Mouse (Mus musculus): Measurements from ENCODE around the gene Cad. TPM values are rescaled to one million over a fixed set of nuclear protein-coding genes. Genes with fewer than 3 reads are reported as not detected.

The Cad gene
- polyA plus RNA-seq, 1 experiment = 11.2 TPM

DNA sequence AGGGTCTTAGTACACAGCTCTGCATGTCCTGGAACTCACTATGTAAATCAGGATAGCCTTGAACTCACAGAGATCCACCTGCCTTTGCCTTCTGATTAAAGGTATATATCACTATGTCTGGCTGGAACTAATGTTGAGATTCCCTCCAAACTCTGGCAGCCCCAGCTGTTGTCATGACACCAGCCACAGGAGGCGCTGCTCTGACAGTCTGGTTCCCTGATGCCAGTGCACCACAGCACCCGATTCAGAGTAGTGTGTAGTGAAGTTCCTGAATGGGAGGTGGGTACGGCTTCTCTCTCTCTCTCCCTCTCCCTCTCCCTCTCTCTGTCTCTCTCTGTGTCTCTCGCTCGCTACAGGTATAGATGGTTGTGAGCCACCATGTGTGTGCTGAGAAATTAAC, 27.8 kb downstream of the Cad start:
- no peaks in the 10 kb centered on the region for H3K36me3 ChIP-seq (ENCODE audit: control insufficient read depth, insufficient read depth, low read length)
- H3K4me1 ChIP-seq (ENCODE audit: control insufficient read depth, insufficient read depth, low read length) = no peaks in the 10 kb centered on the region; the same call in 1 of the 2 replicates
- H3K27me3 ChIP-seq (ENCODE audit: control insufficient read depth, insufficient read depth, low read length) = no peaks in the 10 kb centered on the region
- H3K27ac ChIP-seq (ENCODE audit: control insufficient read depth, insufficient read depth, low read depth, low read length) = no peak overlapping the region
- TF ChIP-seq CTCF (IDR thresholded peaks at IDR 0.05; ENCODE audit: control insufficient read depth, insufficient read depth, insufficient replicate concordance, low read depth, low read length) (peak; percentile 55; the same call in 1 of the 2 replicates), POLR2A (IDR thresholded peaks at IDR 0.05; ENCODE audit: control insufficient read depth, low read depth, low read length) (no peak)
- no peak overlapping the region for H3K4me3 ChIP-seq (ENCODE audit: control insufficient read depth, low read depth, low read length)

DNA sequence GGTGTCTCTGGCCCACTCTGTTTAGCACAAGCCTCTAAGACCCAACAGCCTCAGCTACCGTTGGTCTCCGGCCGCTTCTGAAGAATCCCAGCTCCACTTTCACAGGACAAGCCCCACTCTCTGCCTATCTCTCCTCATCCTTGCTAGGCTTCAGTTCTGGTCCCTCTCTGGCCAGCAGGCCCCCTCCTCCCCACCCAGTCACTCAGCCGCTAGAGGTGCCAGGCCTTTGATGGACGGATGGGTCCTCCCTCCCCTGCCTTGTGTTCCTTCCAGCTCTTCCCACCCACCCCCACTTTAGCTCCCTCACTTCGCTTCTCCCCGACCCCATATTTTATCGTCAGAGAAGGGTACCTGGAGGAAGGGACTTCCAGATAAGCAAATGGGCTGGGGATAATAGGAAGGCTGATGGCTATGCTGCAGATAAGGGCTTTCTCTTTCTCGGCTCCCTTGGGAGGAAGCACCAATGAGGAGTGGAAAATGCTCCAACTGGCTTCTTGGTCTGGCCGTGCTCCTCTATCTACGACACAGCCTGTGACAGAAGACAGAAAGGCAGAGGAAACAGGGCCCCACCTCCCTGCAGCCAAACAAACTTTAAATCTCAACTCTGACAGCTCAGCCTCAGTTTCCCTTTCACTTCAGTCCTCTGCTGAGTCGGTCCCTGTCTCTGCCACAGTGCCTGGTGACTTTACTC, 28.5 kb downstream of the Cad start:
- Histone ChIP-seq H3K36me3 (ENCODE audit: control insufficient read depth, insufficient read depth, low read length) (no peaks in the 10 kb centered on the region), H3K27ac (ENCODE audit: control insufficient read depth, insufficient read depth, low read depth, low read length) (no peak overlapping the region), H3K4me1 (ENCODE audit: control insufficient read depth, insufficient read depth, low read length) (no peaks in the 10 kb centered on the region; the same call in 1 of the 2 replicates), H3K4me3 (ENCODE audit: control insufficient read depth, low read depth, low read length) (no peak overlapping the region), H3K27me3 (ENCODE audit: control insufficient read depth, insufficient read depth, low read length) (no peaks in the 10 kb centered on the region)
- TF ChIP-seq CTCF (IDR thresholded peaks at IDR 0.05; ENCODE audit: control insufficient read depth, insufficient read depth, insufficient replicate concordance, low read depth, low read length) (no peak), POLR2A (IDR thresholded peaks at IDR 0.05; ENCODE audit: control insufficient read depth, low read depth, low read length) (no peak)

DNA sequence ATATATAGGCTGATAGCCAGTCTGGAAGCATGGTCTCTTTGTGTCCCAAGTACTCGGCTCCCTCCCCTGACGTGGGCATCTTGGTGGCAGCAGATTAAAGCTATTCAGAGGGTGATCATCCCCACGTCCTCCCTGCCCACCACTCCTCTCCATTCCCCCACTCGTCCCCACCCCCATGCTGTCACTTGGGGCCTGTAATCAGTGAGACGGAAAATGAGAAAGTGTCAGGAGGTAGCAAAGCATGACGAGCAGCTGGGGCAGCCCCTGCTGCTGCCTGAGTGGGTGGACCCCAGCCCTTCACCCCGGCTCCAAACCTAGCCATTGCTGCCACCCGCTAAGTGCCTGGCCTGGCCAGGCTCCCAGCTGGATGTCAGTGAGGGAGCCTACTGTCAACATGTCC, 29.4 kb downstream of the Cad start:
- TF ChIP-seq CTCF (IDR thresholded peaks at IDR 0.05; ENCODE audit: control insufficient read depth, insufficient read depth, insufficient replicate concordance, low read depth, low read length) = no peak
- TF ChIP-seq POLR2A (IDR thresholded peaks at IDR 0.05; ENCODE audit: control insufficient read depth, low read depth, low read length) = no peak
- no peaks in the 10 kb centered on the region for H3K27me3 ChIP-seq (ENCODE audit: control insufficient read depth, insufficient read depth, low read length)
- H3K36me3 ChIP-seq (ENCODE audit: control insufficient read depth, insufficient read depth, low read length) = no peaks in the 10 kb centered on the region
- H3K4me1 ChIP-seq (ENCODE audit: control insufficient read depth, insufficient read depth, low read length) = no peaks in the 10 kb centered on the region; the same call in 1 of the 2 replicates
- no peak overlapping the region for H3K27ac ChIP-seq (ENCODE audit: control insufficient read depth, insufficient read depth, low read depth, low read length)
- H3K4me3 ChIP-seq (ENCODE audit: control insufficient read depth, low read depth, low read length) = no peak overlapping the region

DNA sequence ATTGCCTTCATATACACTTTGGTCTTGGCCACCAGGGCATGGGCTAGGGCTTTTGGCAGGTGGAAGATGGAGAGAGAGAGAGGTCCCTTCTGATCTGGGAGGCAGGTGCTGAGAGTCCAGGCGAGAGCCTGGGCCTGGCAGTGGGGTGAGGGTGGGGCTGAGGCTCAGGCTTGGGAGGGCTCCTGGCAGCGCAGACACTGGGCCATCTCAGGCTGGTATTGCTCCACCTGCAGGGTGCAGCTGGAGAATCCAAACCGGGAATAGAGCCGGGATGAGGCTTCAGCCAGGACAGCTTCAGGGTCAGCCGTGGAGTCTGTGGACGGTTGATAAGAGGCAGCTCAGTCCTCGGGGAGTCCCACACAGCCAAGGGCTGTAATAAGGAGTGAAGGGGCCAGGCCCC, 32.0 kb downstream of the Cad start:
- no peak overlapping the region for H3K4me3 ChIP-seq (ENCODE audit: control insufficient read depth, low read depth, low read length)
- H3K27ac ChIP-seq (ENCODE audit: control insufficient read depth, insufficient read depth, low read depth, low read length) = no peak overlapping the region
- no peaks in the 10 kb centered on the region for H3K27me3 ChIP-seq (ENCODE audit: control insufficient read depth, insufficient read depth, low read length)
- H3K4me1 ChIP-seq (ENCODE audit: control insufficient read depth, insufficient read depth, low read length) = no peaks in the 10 kb centered on the region
- no peak for TF ChIP-seq POLR2A (IDR thresholded peaks at IDR 0.05; ENCODE audit: control insufficient read depth, low read depth, low read length)
- TF ChIP-seq CTCF (IDR thresholded peaks at IDR 0.05; ENCODE audit: control insufficient read depth, insufficient read depth, insufficient replicate concordance, low read depth, low read length) = no peak
- no peaks in the 10 kb centered on the region for H3K36me3 ChIP-seq (ENCODE audit: control insufficient read depth, insufficient read depth, low read length)

DNA sequence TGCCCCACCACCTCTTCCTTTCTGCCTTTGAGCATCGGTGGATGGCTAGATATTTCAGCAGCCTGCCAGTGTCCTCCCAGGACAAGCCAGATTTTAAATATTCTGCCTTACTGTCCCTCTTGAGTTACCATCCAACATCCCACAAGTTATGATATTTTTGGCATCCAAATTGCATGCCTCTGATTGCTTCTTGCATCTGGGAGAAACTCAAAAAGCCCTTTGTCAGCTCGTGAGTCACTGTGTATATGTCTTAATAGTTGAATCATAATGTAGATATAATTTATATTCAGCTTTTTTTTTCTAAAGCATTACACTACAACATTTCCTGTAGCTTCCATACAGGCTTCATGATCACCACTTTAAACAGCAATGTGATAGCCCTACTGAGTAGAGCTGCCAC, 32.6 kb downstream of the Cad start:
- H3K4me1 ChIP-seq (ENCODE audit: control insufficient read depth, insufficient read depth, low read length) = no peaks in the 10 kb centered on the region; the same call in 1 of the 2 replicates
- no peak overlapping the region for H3K27ac ChIP-seq (ENCODE audit: control insufficient read depth, insufficient read depth, low read depth, low read length)
- H3K27me3 ChIP-seq (ENCODE audit: control insufficient read depth, insufficient read depth, low read length) = no peaks in the 10 kb centered on the region
- H3K36me3 ChIP-seq (ENCODE audit: control insufficient read depth, insufficient read depth, low read length) = no peaks in the 10 kb centered on the region
- TF ChIP-seq CTCF (IDR thresholded peaks at IDR 0.05; ENCODE audit: control insufficient read depth, insufficient read depth, insufficient replicate concordance, low read depth, low read length) = no peak
- TF ChIP-seq POLR2A (IDR thresholded peaks at IDR 0.05; ENCODE audit: control insufficient read depth, low read depth, low read length) = no peak
- H3K4me3 ChIP-seq (ENCODE audit: control insufficient read depth, low read depth, low read length) = no peak overlapping the region

DNA sequence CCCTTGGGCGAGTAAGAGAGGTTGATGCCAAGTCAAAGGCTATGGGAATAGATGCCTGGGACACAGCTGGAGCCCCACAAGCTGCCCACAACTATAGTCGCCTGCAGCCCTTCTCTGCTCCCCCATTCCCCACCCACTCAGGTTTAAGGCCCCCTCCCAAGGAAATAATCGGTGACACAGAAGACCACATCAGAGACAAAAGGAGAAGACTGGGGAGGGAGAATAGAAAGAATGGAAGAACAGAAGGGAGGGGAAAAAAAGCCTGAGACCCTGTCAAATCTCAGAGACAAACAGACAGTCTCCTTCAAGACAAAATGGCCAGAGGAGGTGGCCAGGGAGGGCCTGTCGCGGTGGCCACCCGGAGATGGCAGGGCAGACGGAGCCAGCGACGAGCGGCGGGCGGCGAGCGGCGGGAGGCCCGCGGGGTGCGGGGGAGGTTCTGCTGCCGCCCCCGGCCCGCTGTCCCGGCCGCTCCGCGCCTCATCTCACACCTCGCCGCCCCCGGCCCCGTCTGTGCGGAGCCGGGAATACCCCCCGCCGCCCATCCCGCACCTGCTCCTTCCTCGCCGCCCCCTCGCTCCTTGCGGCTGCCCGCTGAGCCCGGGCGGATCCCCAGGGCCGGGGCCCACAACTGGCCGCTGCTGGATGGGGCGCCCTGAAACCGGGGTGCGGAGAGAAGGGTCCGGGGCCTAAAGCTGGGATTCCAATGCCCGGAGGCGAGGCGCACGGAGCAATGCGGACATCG, 37.8 kb downstream of the Cad start:
- H3K27ac ChIP-seq (ENCODE audit: control insufficient read depth, insufficient read depth, low read depth, low read length) = no peak overlapping the region
- H3K4me1 ChIP-seq (ENCODE audit: control insufficient read depth, insufficient read depth, low read length) = peaks cover 32% of the 10 kb centered on the region
- H3K4me3 ChIP-seq (ENCODE audit: control insufficient read depth, low read depth, low read length) = peak overlapping the region; percentile 41
- H3K36me3 ChIP-seq (ENCODE audit: control insufficient read depth, insufficient read depth, low read length) = no peaks in the 10 kb centered on the region
- TF ChIP-seq POLR2A (IDR thresholded peaks at IDR 0.05; ENCODE audit: control insufficient read depth, low read depth, low read length) (no peak), CTCF (IDR thresholded peaks at IDR 0.05; ENCODE audit: control insufficient read depth, insufficient read depth, insufficient replicate concordance, low read depth, low read length) (no peak)
- peaks cover 5% of the 10 kb centered on the region; the same call in 1 of the 2 replicates for H3K27me3 ChIP-seq (ENCODE audit: control insufficient read depth, insufficient read depth, low read length)
